Mouse (Mus musculus) cortical plate, adult 2 months (tissue): ENCODE measurements at regions not wholly inside any gene's neighbourhood (a gene's known extent, or its start where the extent isn't known, plus 50 kb on each side); places are given as distances from the start of the nearest gene placed in this dataset.

Experiments used
- CTCF ChIP-seq: fragments of 200-500 bp; IDR thresholded peaks from 2 replicates; pipeline ENCODE4 v1.5.1; 2011; ENCODE audit warnings: mild to moderate bottlenecking, control low read depth, low read length; ENCODE audit not compliant: insufficient read depth; ENCODE audit errors: extremely low read depth
- POLR2A ChIP-seq: fragments of 200-500 bp; IDR thresholded peaks from 2 replicates; pipeline ENCODE4 v1.6.1; 2011; ENCODE audit warnings: mild to moderate bottlenecking, low read length, control low read depth; ENCODE audit not compliant: insufficient read depth; ENCODE audit errors: extremely low read depth

DNA sequence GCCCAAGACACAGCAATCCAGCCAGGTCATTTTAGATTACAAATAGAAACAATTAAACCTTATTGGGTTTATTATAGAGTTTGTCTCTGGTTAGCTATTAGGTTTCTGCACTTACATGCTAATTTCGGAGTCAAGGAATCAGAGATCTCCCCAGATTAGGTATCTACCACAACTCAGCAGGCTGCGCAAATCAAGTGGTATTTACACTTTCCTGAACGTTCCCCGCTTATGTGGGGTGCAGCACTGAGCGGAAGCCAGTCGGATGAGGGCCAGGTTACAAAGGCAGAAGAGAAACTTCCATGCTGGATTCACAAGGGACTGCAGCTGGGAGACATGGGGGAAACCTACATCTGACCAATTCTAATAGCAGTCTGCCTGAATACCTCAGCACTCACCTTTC lies 198.6 kb upstream of the Six2 start:
- TF ChIP-seq CTCF (no peak), POLR2A (no peak)
